Mouse (Mus musculus) B cell, adult 2 months (primary cell): Measurements from ENCODE around the gene Bcl6b.

Source experiments
- DNase-seq, 2 experiments: peaks; one replicate each; pipeline ENCODE4 v3.0.0; 2022

Bcl6b gene

DNA sequence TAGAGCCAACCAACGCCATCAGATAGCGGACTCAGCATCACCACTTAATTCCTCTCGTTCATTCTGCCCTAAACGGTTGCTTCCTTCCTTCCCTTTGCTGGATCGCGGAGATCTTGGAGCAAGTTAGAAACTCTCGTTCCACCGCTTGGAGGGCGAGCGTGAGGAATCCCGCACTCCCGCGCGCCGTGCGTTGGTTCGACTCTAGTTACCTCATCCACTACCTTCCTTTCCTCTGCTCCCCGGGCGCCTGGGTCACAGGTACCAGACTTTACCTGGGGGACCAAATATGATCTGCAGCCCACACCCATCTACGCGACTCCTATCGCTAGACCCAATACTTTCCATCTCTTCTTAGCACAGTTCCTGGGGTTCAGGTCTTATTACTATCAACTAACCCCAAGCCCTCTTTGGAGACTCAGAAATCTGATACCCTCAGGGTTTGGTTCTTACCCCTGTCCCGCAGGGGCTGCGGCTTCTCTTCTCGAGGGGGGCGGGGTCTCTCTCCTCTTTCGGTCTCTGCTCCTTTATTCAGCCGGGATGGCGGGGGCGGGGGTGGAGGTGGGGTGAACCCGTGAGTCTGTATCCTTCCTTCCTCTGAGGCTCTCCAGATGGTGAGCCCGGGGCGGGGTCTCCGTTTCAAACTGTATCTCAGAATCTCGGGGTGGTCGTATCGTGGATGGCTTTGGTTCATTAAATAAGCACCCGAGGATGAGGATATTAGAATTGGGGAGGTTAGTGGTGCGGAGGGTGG lies at the start of gene Bcl6b:
Bcl6b (minus strand) TSS at position 539 of the 751 bp plus-strand sequence.
- DNase-seq, result peak in 1 of 2 experiments; percentile 37

DNA sequence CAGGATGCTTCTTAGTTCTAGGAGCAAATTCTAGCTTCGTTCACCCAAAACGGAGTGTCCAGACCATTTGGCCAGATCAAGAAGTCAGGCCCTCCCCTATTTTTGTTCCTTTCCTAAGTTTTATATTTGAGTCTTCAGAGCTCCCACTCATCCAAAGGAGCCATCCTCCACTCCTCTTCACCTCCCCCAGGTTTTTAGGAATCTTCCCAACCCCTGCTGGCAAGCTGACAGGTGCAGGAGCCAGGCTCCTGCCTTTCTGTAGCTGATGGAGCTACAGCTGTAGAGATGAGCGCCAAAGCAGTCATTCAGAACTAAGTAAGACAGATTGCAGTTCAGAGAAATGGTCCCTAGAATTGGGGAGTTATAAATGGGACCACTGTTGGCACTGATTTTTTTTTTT lies 49.4 kb upstream of the Bcl6b start:
- DNase-seq, result no peak

- no peak for DNase-seq
Observed at GRCm38 (mm10) chr11:70271641-70272040, 42.0 kb upstream of the Bcl6b start.

DNA sequence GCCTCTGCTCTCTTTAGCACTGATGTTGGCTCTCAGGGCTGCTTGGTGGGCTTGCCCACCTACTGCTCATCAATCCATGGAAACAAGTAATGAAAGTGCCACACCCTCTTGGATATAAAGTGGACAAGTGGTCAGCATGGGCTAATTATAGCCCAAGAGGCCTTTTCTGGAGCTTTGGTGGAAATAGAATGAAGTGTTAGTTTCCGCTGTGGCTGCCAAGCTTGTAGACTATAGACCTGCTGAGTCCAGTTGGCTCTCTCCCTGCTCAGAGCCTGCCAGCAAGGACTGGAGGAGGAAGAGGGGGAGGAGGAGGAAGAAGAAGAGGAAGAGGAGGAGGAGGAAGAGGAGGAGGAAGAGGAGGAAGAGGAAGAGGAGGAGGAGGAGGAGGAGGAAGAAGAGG lies 36.8 kb upstream of the Bcl6b start:
- no peak for DNase-seq

DNA sequence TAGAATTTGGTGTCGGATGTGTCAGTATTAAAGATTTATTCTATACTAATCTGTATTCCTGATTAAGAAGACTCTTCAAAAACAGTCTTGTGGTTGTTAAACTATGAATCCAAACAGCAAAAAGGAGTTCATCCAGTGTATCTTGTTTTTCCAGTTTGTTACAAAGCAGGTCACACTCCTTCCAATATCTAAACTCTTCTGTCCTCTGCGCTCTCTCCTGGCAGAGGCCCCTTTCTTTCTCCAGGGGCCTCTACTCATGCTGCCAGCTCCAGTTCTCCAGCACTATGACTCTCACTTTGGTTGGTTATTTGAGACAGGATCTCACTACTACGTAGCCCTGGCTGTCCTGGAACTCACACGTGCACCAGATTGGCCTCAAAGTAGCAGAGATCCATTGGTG lies 36.2 kb upstream of the Bcl6b start:
- DNase-seq, result no peak

DNA sequence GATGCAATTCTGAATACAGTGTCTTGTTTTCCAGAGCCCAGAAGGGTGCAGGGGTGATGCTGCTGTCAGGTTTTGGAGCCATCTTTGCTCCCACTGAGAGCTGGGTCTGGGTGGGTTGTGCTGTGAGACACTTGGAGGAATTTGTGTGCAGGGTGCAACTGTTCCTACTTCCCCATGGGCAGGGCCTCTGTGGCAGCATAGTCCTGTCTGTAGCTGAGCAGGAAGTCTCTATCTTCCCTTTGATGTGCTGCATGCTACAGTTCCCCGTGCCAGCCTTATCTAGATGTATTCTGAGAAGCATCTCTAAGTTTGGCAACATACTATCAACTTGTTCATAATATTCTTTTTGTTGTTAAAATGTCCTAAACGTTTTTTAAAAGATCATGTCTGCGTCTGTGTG lies 35.7 kb upstream of the Bcl6b start:
- no peak for DNase-seq

GRCm38 (mm10) chr11:70259035-70259434 lies 29.4 kb upstream of the Bcl6b start:
- DNase-seq, result no peak

DNA sequence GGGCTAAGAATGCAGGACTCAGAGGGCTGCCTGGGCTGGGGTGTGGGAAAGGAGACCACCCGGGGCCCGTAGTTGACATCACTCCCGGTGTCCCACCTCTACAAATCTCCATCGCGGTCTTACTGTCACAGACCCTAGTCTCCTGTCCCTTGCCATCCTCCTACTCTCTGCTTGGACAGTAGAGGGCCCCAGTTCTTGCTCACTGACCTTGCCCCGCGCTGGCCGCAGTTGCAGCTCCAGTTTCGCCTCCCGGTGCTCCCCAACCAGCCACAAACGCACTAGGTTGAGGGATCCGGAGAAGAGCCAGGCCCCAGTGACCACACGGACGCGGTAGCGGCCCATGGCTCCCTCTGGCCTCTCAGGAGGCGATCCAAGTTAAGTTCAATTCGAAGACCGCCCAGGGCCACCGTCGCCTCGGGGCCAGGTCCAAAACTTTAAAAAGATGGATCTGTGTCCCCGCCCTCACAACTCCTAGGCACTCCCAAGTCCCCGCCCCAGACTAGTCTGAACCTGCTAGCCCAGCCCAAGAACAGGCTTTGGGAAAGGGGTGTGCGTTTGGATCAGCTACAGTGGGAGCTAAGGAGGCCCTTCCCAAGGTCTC lies 25.4 kb upstream of the Bcl6b start, which contains the start of gene Alox12:
Alox12 (minus strand) TSS at position 423 of the 601 bp plus-strand sequence.
- DNase-seq, result peak in 1 of 2 experiments; percentile 13

- peak; percentile 16 to 19 for DNase-seq
Observed at GRCm38 (mm10) chr11:70254337-70254736, 24.7 kb upstream of the Bcl6b start.

- no peak for DNase-seq
Observed at GRCm38 (mm10) chr11:70251853-70252252, 22.3 kb upstream of the Bcl6b start.

DNA sequence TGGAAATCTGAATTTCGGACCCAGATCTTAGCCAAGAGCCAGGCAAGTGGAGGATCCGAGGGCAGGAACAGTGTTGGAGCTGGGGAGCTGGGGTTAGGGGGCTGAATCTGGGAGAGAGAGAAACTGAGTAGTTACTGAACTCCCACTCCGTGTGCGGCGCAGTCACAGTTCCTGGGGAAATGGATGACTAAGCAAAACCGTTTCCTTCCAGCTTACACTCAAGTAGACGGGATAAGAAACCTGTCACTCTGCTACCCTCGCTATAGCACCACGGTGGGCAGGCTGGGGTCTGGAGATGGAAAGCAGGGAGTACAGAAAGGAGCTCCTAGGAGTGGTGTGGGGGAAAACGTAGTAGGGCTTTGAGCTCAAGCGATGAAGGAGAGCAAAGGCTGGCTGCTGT lies 20.6 kb upstream of the Bcl6b start:
- DNase-seq, result no peak

- DNase-seq, result peak; percentile 86 to 87
Observed at GRCm38 (mm10) chr11:70247136-70247845, 17.7 kb upstream of the Bcl6b start.

GRCm38 (mm10) chr11:70242591-70242990 lies 13.0 kb upstream of the Bcl6b start:
- no peak for DNase-seq

GRCm38 (mm10) chr11:70239541-70240279 lies 10.1 kb upstream of the Bcl6b start, which contains the start of the genes Gm21988 and Rnasek:
Gene Gm21988, minus strand, starts transcription at chr11:70239830.
Gene Rnasek, minus strand, starts transcription at chr11:70239842.
- DNase-seq, result peak; percentile 83 to 87

- no peak for DNase-seq
Observed at GRCm38 (mm10) chr11:70238591-70239440, 9.2 kb upstream of the Bcl6b start.

GRCm38 (mm10) chr11:70237457-70238167 lies 8.0 kb upstream of the Bcl6b start, which contains the start of gene 0610010K14Rik:
Gene 0610010K14Rik, minus strand, starts transcription at chr11:70237914.
- peak; percentile 96 for DNase-seq

DNA sequence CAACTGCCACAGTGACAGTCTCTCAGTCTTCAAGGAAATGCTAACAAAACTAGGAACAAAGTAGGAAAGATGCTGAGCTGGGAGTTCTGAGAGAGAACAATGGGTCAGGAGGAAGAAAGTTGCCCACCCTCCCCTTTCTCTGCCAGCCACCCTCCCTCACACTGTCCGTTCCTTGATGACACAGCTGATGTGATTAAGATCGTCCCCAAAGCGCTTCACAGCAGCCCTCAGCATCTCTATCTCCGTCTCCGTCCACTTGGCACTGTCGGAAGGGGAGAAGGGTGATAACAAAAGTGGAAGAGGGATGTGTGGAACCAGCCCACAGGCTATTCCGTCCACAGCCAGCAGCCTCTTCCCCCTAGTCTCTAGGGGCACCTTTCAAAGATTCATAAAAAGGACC lies 7.1 kb upstream of the Bcl6b start:
- no peak for DNase-seq

GRCm38 (mm10) chr11:70235254-70235900 lies 5.8 kb upstream of the Bcl6b start:
- DNase-seq, result no peak

DNA sequence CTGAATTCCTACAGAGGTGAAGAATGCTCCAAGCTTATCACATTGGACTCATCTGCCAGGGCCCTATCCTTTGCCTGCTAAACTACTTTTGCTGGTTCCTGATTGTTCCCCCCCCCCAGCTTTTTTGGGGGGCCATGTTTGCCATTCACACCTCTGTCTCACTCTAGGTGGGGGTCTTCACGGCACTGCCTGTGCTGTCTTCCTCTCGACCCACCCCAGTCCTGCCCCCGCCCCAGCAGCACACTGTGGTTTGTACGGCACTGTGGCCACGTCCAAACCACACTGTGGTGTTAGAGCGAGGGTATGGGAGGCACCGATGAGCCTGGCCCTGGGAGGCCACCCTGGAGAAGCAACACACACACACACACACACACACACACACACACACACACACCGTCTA lies 4.9 kb upstream of the Bcl6b start:
- DNase-seq, result no peak

DNA sequence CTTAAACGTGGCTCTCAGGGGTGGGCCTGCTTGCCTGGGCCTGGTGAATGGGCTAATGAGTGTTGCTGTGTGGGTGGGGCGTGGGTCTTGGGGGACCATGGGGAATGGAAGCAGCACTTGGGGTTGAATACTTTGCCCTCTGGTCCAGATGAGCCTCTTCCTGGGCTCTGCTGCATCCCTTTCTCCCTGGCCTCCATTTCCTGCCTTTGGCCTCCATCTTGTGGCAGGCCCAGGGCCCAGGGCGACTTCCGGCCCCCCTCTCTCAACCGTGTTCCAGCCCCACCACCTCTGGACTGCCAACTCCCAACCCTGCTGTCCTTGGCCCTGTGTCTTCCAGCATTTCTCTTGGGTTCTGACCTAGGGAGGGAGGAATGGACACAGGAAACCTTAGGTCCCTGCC lies 4.4 kb upstream of the Bcl6b start:
- DNase-seq, result no peak

- no peak for DNase-seq
Observed at GRCm38 (mm10) chr11:70233016-70233415, 3.4 kb upstream of the Bcl6b start.
